Mouse (Mus musculus) ovary, adult 2 months (tissue): ENCODE results near the gene Bud23. TPM values are rescaled to one million over a fixed set of nuclear protein-coding genes. Genes with fewer than 3 reads are reported as not detected.

Experiments used
- polyA plus RNA-seq: library from polyadenylated mRNA; depleted of rRNA; stranded (reverse); fragments of >200 nt; gene quantifications from 2 replicates; pipeline ENCODE4 v1.2.3, GENCODE M21; 2012; rRNA removed

Bud23 gene
- polyA plus RNA-seq, result 85.1 and 92.0 TPM in 2 replicates

DNA sequence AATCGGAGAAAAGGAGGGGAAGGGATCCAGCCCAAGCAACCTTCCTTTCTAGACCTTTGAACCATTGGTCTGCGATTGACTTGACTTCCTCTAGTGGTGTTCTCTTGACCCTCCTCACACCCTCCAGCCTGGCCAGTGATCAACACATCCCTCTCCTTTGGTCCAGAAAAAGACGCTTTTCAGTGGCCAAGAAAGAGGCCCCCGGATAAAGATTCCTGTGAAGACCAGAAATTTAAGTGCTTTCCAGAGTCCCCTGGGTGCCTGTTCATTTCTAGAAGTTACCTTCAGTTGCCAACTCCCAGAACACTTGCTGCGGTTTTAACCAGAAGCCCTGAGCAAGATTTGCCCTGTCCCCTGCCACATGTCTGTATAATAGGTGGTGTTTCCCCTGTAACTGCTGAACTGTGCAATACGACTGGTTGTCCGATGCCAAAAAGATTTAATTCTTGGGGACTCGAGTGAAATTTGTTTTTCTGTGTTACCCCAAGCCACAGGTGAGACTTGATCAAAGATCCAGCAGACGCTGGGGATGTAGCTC, at the start of gene Bud23:
Gene Bud23 (minus strand): TSS at position 51 of the 538 bp plus-strand sequence.

DNA sequence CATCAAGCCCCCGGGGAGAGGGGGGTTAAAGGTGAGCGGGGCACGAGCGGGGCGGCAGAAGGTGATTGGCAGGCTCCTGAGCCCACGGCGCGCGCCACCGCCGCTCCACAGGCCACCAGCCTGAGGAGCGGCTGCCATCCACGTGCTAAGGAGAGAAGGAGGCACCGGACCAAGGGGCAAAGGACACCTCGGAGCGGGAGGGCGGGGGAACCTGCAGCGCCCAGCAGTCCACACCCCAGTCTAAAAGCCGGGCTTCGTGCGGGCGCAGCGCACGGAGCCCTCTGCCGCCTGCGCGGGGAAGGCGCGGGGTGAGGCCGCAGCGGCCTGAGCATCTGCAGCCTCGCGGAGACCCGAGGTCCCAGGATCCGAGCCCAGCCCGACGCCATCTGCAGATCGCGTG, 24.9 kb upstream of the Bud23 start, which contains the start of gene Mlxipl:
Gene Mlxipl (plus strand): TSS at position 238 of the 400 bp plus-strand sequence.

DNA sequence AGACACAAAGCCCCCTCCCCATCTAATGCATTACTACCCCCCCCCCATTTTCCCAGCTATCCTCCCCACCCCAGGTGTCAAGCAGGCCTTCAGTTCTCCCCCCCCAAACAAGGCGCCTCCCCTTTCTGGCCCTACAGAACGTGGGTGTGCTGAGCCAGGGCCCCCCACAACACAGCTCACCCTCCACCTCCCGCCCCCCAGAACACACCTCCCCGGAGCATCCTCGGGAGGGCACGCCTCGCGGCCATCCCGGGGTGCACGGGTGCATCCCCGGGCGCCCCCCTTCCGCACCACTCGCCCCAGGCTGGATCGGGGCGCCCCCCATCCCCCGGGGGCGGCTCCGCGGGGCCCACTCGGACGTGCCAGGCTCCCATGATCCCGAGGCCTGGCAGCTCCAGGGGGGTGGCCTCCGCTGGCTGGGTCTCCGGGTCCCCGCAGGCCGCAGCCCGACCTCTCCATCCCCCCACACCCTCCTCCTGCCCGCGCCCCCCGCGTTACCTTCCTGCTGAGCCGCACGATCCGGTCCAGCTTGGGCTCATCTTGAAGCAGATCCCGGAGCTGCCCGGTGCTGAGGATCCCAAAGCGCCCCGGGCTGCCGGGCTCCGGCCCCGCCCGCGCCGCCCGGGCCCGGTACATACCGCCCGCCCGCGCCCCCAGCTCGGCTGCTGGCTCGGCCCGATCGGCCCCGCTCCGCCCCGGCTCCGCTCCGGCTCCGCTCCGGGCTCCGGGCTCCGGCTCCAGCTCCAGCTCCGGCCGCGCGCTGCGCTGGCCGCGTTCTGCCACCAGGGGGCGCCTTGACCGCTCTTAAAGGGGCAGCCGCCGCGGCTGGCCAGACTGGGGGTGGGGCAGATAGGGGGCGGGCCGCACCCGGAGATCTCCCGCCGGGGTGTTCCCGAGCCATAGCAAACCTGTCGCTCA, 13.1 kb upstream of the Bud23 start, which contains the start of gene Vps37d:
Gene Vps37d (minus strand): TSS at position 703 of the 918 bp plus-strand sequence.

DNA sequence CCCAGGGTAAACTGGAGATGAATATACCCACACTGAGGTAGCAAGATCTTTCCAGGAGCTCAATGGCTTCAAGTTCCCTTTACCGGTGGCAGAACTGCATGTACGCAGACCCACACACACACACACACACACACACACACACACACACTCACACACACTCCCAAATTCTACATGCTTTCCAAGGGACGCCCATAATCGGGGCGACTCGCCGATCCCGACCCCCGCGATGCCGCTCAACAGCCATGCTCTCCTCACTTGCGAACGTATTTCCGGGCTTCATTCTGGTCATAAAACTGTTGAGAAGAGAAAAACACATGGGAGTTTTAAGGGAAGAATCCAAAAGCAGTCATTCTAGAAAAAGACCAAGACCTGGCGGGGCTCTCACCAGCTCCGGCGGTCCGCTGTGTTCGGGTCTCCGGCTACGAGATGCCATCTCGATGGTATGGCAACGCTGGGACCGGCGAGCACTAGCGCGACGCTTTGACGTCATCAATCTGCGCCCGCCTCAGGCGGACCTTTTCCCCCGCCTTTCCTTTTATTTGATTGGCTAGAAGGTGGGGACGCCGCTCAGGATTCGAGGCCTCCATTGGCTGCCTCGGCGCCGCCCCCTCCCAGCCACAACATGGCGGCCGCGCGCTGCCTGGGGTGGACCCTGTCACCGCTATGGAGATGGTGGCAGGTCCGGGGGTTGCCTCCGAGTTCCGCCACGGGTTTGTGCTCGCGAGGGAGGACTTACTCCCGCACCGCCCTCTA, 954 bp downstream of the Bud23 start, which contains the start of gene Dnajc30:
Gene Dnajc30 (plus strand): TSS at position 574 of the 753 bp plus-strand sequence.

DNA sequence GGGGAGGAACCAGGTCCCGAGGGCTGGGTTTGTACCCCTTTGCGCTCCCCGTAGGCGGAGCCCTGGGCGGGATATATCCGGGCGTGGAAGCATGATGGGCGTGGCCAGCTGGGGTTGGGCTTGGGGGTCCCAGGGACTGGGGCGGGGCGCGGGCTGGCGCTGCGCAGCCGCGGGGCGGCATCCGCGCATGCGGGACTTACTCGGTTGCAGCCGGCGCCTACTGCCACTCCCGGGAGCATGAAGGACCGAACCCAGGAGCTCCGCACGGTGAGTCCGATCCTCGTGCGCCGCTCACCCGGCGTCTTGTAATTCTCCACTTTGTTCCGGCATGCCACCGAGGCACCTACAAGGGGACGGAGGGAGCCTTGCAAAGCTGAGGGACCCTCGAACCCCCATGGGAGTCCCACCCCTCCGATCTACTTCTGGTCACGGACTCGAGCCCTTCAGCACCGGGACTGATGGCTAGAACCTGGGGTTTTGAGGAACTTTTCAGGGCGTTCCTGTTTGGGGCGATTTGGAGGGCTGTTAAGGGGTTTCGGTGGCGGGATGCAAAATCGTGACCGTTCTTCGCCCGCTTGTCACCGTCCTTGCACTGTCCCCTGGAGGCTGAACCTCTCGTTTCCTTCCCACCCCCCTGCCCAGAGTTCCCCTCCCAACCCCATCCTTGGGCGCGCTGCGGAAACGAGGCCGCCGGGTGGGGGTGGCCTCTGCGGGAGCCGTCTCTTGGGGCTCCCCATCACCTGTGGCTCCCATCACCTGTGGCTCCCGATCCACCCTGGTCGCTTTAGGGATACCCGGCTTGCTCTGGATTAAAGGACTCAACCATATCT, 41.2 kb downstream of the Bud23 start, which contains the start of gene Stx1a:
Gene Stx1a (plus strand): TSS at position 139 of the 830 bp plus-strand sequence.

DNA sequence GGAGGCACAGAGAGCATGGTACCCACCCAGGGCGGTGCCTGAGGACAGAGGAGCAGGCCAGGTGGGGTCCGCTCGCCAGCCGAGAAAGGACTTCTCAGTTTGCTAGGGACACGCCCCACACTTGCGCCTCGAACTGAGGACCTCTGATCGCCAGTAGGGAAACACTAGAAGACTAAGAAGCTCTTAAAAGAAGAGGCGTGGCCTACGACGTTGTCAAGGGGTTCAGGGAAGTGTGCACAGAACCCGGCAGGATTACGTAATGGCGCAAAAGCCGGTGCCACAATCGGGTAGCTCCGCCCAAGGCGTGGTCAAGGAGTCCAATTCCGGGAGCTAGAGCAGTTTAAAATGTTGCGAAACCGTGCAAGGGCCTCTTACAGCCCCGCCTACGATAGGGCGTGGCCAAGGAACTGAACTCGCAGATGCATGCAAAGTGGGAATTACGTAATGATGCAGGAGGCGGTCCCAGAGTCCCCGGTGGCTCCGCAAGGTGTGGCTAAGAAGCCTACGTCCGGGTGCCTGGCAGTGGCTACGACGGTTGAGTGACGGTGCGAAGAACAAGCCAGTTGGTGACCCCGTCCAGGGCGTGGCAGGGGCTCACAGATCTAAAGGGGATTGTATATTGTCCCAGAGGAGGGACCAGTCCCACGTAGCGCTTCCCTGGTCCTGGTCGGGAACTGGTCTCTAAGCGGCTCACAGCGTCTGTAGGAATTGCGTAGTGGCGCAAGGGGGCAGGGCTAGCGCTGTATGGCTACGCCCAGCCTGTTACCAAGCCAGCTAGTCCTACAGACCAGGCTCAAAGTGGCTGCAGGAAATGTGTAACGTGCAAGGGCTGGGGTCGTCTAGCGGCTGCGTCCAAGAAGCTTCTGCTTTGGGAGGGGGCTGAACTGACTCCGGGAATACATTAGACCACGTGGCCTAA, 55.8 kb downstream of the Bud23 start, which contains the start of gene Abhd11:
Gene Abhd11 (plus strand): TSS at position 482 of the 919 bp plus-strand sequence.

Other genes with a start within 250 kb of the Bud23 start
- not detected in 2 replicates for gene Tmem270, start 158.2 kb downstream of the Bud23 start, polyA plus RNA-seq
- gene Cldn13, start 149.4 kb downstream of the Bud23 start, polyA plus RNA-seq, result not detected in 2 replicates
- gene Mettl27, start 132.6 kb downstream of the Bud23 start, polyA plus RNA-seq, result 38.6 and 44.7 TPM in 2 replicates
- gene Cldn4, start 118.0 kb downstream of the Bud23 start, polyA plus RNA-seq, result 10.5 and 19.4 TPM in 2 replicates
- 281 and 314 TPM in 2 replicates for gene Cldn3, start 78.7 kb downstream of the Bud23 start, polyA plus RNA-seq
- 81.8 and 102 TPM in 2 replicates for gene Abhd11, start 55.8 kb downstream of the Bud23 start, polyA plus RNA-seq
- gene Stx1a, start 41.5 kb downstream of the Bud23 start, polyA plus RNA-seq, result 42.2 and 42.8 TPM in 2 replicates
- 48.1 and 52.7 TPM in 2 replicates for gene Dnajc30, start 757 bp downstream of the Bud23 start, polyA plus RNA-seq
- 17.6 and 25.3 TPM in 2 replicates for gene Vps37d, start 13.3 kb upstream of the Bud23 start, polyA plus RNA-seq
- 36.1 and 54.1 TPM in 2 replicates for gene Mlxipl, start 24.9 kb upstream of the Bud23 start, polyA plus RNA-seq
- 11.3 and 12.1 TPM in 2 replicates for gene Tbl2, start 84.7 kb upstream of the Bud23 start, polyA plus RNA-seq
- 32.5 and 37.0 TPM in 2 replicates for gene Bcl7b, start 103.3 kb upstream of the Bud23 start, polyA plus RNA-seq
- gene Baz1b, start 122.3 kb upstream of the Bud23 start, polyA plus RNA-seq, result 27.6 and 34.6 TPM in 2 replicates
- gene Fzd9, start 186.3 kb upstream of the Bud23 start, polyA plus RNA-seq, result 1.5 and 2.5 TPM in 2 replicates